8 mouse cellular contexts compared by ENCODE assay signal in the genomic region with DNA sequence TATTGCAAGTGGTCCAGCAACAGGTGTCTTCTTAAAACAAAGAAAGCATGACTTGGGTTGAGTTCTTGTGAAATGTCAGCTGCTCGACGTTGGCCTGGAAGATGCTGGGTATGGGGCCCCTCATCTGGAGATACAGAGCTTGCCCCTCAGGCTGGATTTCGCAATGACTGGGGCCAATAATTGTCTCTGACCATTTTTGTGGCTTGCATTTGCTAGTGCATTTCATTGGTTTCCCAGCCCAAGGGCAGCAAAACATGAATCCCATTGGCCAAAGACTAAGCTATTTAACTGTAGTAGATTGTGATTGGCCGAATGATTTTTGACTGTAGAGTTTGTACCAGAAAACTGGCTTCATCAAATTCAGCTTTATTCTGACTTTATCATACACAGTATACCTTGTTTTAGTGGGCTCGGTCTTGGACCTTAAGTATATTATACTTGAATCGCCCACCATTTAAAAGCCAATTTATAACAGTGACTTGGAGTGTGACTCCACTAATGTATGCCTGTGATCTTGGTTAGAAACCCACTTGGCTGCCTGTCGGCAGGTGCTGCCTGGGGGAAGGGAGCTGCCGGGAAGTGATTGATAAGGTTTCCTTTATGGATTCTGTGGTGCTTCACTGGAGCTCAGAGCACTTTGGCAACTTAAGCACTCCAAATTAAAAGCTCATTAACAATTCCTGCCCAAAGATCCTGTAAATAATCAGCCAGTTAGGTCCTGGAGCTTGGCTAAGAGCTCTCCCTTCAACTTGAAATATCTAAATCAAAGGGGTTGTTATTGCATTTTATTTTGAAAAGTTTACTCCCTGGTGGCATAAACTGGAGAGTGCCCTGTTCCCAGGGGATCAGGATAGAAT. TPM values are rescaled to one million over a fixed set of nuclear protein-coding genes. Genes with fewer than 3 reads are reported as not detected.
DNase-seq lines count a peak whose midpoint lies in the region; ATAC-seq and TF ChIP-seq lines count a peak whose summit lies in the region.

No protein-coding gene starts in this region.

- no peaks in the 10 kb centered on the region for H3K9me3 ChIP-seq in lung, postnatal 0 days (ENCODE audit: low read length)
- no peaks in the 10 kb centered on the region for H3K9me3 ChIP-seq in forebrain, embryonic 11.5 days (ENCODE audit: control insufficient read depth, low read length)
- no peaks in the 10 kb centered on the region for H3K9me3 ChIP-seq in neural tube, embryonic 12.5 days

- H3K4me3 ChIP-seq in lung, postnatal 0 days (ENCODE audit: low read depth, low read length), result peak overlapping the region; percentile 92; the same call in 1 of the 2 replicates
- peak overlapping the region; percentile 92 for H3K4me3 ChIP-seq in forebrain, embryonic 11.5 days (ENCODE audit: low read depth, low read length)
- peak overlapping the region; percentile 83 for H3K4me3 ChIP-seq in neural tube, embryonic 12.5 days

- H3K4me1 ChIP-seq in lung, postnatal 0 days (ENCODE audit: insufficient read depth, low read depth, low read length), result peaks cover 10% of the 10 kb centered on the region; the same call in 1 of the 2 replicates
- H3K4me1 ChIP-seq in forebrain, embryonic 11.5 days (replicated peaks; ENCODE audit: control insufficient read depth, insufficient read depth, low read length), result no peaks in the 10 kb centered on the region; the same call in 1 of the 2 replicates
- H3K4me1 ChIP-seq in neural tube, embryonic 12.5 days, result peaks cover 22% of the 10 kb centered on the region

- no peak for DNase-seq in lung, postnatal 0 days (ENCODE audit: low spot score)
- DNase-seq in lung, postnatal 36 days, result no peak
- no peak for DNase-seq in forebrain, embryonic 11.5 days (ENCODE audit: low spot score)
- peak; percentile 21 for DNase-seq in kidney, postnatal 14 days
- DNase-seq in adrenal gland, postnatal 36 days, result no peak
- DNase-seq in gastrocnemius, adult 18-20 months (ENCODE audit: low spot score), result no peak

- H3K27ac ChIP-seq in lung, postnatal 0 days (ENCODE audit: low read length), result 0 out of 2 replicates have a peak overlapping the region, but pooled peaks have one; percentile 75
- no peak overlapping the region for H3K27ac ChIP-seq in forebrain, embryonic 11.5 days (ENCODE audit: low read depth, low read length)
- no peak overlapping the region for H3K27ac ChIP-seq in neural tube, embryonic 12.5 days

- peak overlapping the region; percentile 84; the same call in 1 of the 2 replicates for H3K9ac ChIP-seq in lung, postnatal 0 days (replicated peaks; ENCODE audit: low read depth)
- peak overlapping the region; percentile 80; the same call in 1 of the 2 replicates for H3K9ac ChIP-seq in forebrain, embryonic 11.5 days (ENCODE audit: low read length)
- 0 out of 2 replicates have a peak overlapping the region, but pooled peaks have one; percentile 87 for H3K9ac ChIP-seq in neural tube, embryonic 12.5 days

- no peaks in the 10 kb centered on the region for H3K36me3 ChIP-seq in lung, postnatal 0 days (ENCODE audit: insufficient read depth, low read length)
- H3K36me3 ChIP-seq in forebrain, embryonic 11.5 days (ENCODE audit: control insufficient read depth, insufficient read depth, low read length), result no peaks in the 10 kb centered on the region
- no peaks in the 10 kb centered on the region for H3K36me3 ChIP-seq in neural tube, embryonic 12.5 days

- WGBS in lung, postnatal 0 days, result 35% methylated on average over 8 of the region's 8 CpGs
- WGBS in forebrain, embryonic 11.5 days, result 68% methylated on average over 8 of the region's 8 CpGs
- 49% methylated on average over 8 of the region's 8 CpGs for WGBS in neural tube, embryonic 12.5 days

- no peaks in the 10 kb centered on the region for H3K27me3 ChIP-seq in lung, postnatal 0 days (replicated peaks; ENCODE audit: insufficient read depth, low read length)
- H3K27me3 ChIP-seq in forebrain, embryonic 11.5 days (ENCODE audit: control insufficient read depth, insufficient read depth, low read length), result no peaks in the 10 kb centered on the region
- H3K27me3 ChIP-seq in neural tube, embryonic 12.5 days (replicated peaks), result no peaks in the 10 kb centered on the region

- TF ChIP-seq CTCF in lung, postnatal 0 days (IDR thresholded peaks at IDR 0.05), result no peak

- no peak for ATAC-seq in lung, postnatal 0 days
- ATAC-seq in forebrain, embryonic 11.5 days (replicated peaks; ENCODE audit: low FRiP score), result no peak
- no peak for ATAC-seq in neural tube, embryonic 12.5 days (ENCODE audit: low FRiP score, low read depth)
- ATAC-seq in frontal cortex, adult (ENCODE audit: low TSS enrichment), result no peak

- TF ChIP-seq EP300 in lung, postnatal 0 days (IDR thresholded peaks at IDR 0.05), result no peak

- peak overlapping the region; percentile 97 for H3K4me2 ChIP-seq in lung, postnatal 0 days (replicated peaks; ENCODE audit: low read depth, low read length)
- H3K4me2 ChIP-seq in forebrain, embryonic 11.5 days (ENCODE audit: low read depth, low read length, severe bottlenecking), result peak overlapping the region; percentile 79
- H3K4me2 ChIP-seq in neural tube, embryonic 12.5 days (replicated peaks), result peak overlapping the region; percentile 90

RNA-seq across cellular contexts. Expression of a gene that starts 1.2 kb away (rescaled TPM):
- polyA plus RNA-seq in lung, postnatal 0 days (2015; fragmentation: Nextera tagmentation; extraction: Ambion mirVana), result 75.1 and 79.3 TPM in 2 replicates
- 146 TPM in 2 replicates for polyA plus RNA-seq in forebrain, embryonic 11.5 days (2014; fragmentation: Nextera tagmentation; extraction: Ambion mirVana)
- polyA plus RNA-seq in neural tube, embryonic 12.5 days (2016; fragmentation: Nextera tagmentation; extraction: Ambion mirVana), result 148 and 162 TPM in 2 replicates
- total RNA-seq in adrenal gland, postnatal 36 days (2021), result 10 to 100 TPM; 68.3 to 72.1 TPM
- total RNA-seq in gastrocnemius, adult 18-20 months (2021), result 100 to 1,000 TPM in 1 of 2 experiments, 10 to 100 TPM in 1; 92.1 to 105 TPM

RNA-seq across cellular contexts. Expression of a gene that starts 54.5 kb away (rescaled TPM):
- 47.9 and 50.7 TPM in 2 replicates for polyA plus RNA-seq in lung, postnatal 0 days (2015; fragmentation: Nextera tagmentation; extraction: Ambion mirVana)
- polyA plus RNA-seq in forebrain, embryonic 11.5 days (2014; fragmentation: Nextera tagmentation; extraction: Ambion mirVana), result 92.3 and 95.1 TPM in 2 replicates
- 107 and 111 TPM in 2 replicates for polyA plus RNA-seq in neural tube, embryonic 12.5 days (2016; fragmentation: Nextera tagmentation; extraction: Ambion mirVana)
- 10 to 100 TPM; 78.8 to 88.1 TPM for total RNA-seq in adrenal gland, postnatal 36 days (2021)
- total RNA-seq in gastrocnemius, adult 18-20 months (2021), result 10 to 100 TPM; 44.2 to 50.8 TPM
